Mouse (Mus musculus): ENCODE data around the gene Megf9. TPM values are rescaled to one million over a fixed set of nuclear protein-coding genes. Genes with fewer than 3 reads are reported as not detected.

The Megf9 gene
- total and polyA plus RNA-seq, 2 experiments from 2014 or later, result 35.4 to 64.9 TPM

GRCm38 (mm10) chr4:70528622-70529021 lies 6.2 kb downstream of the Megf9 start:
- ATAC-seq, result no peak
- no peak for DNase-seq
- Histone ChIP-seq H3K4me1 (ENCODE audit: insufficient read depth) (peaks cover 10% of the 10 kb centered on the region), H3K4me2 (ENCODE audit: low read depth) (no peak overlapping the region), H3K36me3 (ENCODE audit: insufficient read depth) (no peaks in the 10 kb centered on the region), H3K4me3 (ENCODE audit: low read depth, low read length) (no peak overlapping the region), H3K27ac (ENCODE audit: low read depth, low read length) (no peak overlapping the region), H3K9me3 (ENCODE audit: low read length) (no peaks in the 10 kb centered on the region), H3K9ac (no peak overlapping the region), H3K27me3 (ENCODE audit: insufficient read depth, low read length) (no peaks in the 10 kb centered on the region)
- WGBS, result 80% methylated on average over 3 of the region's 3 CpGs
- no peak for TF ChIP-seq CTCF (IDR thresholded peaks at IDR 0.05; ENCODE audit: low read depth)

- TF ChIP-seq CTCF (IDR thresholded peaks at IDR 0.05; ENCODE audit: low read depth), result no peak
- DNase-seq (no peak), ATAC-seq (no peak)
- Histone ChIP-seq H3K27me3 (ENCODE audit: insufficient read depth, low read length) (no peaks in the 10 kb centered on the region), H3K4me1 (ENCODE audit: insufficient read depth) (peaks cover 6% of the 10 kb centered on the region; the same call in 1 of the 2 replicates), H3K36me3 (ENCODE audit: insufficient read depth) (no peaks in the 10 kb centered on the region), H3K4me3 (ENCODE audit: low read depth, low read length) (no peak overlapping the region), H3K9ac (no peak overlapping the region), H3K9me3 (ENCODE audit: low read length) (no peaks in the 10 kb centered on the region), H3K4me2 (ENCODE audit: low read depth) (no peak overlapping the region), H3K27ac (ENCODE audit: low read depth, low read length) (no peak overlapping the region)
- 75% methylated on average over 2 of the region's 2 CpGs for WGBS
Measured at GRCm38 (mm10) chr4:70523346-70523745, 11.4 kb downstream of the Megf9 start.

- H3K27ac ChIP-seq (ENCODE audit: low read depth, low read length), result no peak overlapping the region
- H3K9me3 ChIP-seq (ENCODE audit: low read length), result no peaks in the 10 kb centered on the region
- DNase-seq, result no peak
- WGBS, result 77% methylated on average over 1 of the region's 1 CpGs
- H3K4me3 ChIP-seq (ENCODE audit: low read depth, low read length), result no peak overlapping the region
- no peak for TF ChIP-seq CTCF (IDR thresholded peaks at IDR 0.05; ENCODE audit: low read depth)
- peaks cover 11% of the 10 kb centered on the region for H3K4me1 ChIP-seq (ENCODE audit: insufficient read depth)
- H3K9ac ChIP-seq, result no peak overlapping the region
- no peaks in the 10 kb centered on the region for H3K36me3 ChIP-seq (ENCODE audit: insufficient read depth)
- H3K4me2 ChIP-seq (ENCODE audit: low read depth), result no peak overlapping the region
- peak; percentile 36 for ATAC-seq
- H3K27me3 ChIP-seq (ENCODE audit: insufficient read depth, low read length), result no peaks in the 10 kb centered on the region
Measured at GRCm38 (mm10) chr4:70521506-70522292, 13.1 kb downstream of the Megf9 start.

DNA sequence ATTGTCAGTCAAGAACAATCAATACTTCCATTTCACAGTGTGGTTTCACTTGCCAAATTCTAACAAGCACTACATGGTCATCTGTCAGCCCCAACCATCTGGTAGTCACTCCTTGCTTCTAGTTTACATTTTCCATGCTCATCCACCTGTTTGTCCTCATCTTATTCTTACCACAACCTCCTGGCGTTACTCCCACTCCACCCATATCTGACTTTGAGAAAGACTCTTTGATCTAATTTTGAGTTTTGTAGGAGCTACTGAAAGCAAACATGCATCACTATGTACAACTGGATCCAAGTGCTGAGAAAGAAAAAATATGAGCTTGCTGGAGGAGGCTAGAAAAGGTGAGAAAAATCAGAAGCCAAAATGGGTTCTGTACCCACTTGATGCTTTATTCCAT lies 17.1 kb downstream of the Megf9 start:
- H3K27ac ChIP-seq (ENCODE audit: low read depth, low read length), result no peak overlapping the region

GRCm38 (mm10) chr4:70516289-70516688 lies 18.5 kb downstream of the Megf9 start:
- no peak overlapping the region for H3K4me2 ChIP-seq (ENCODE audit: low read depth)
- DNase-seq (no peak), ATAC-seq (no peak)
- H3K9me3 ChIP-seq (ENCODE audit: low read length), result no peaks in the 10 kb centered on the region
- H3K27ac ChIP-seq (ENCODE audit: low read depth, low read length), result no peak overlapping the region
- no peak overlapping the region for H3K4me3 ChIP-seq (ENCODE audit: low read depth, low read length)
- no peak overlapping the region for H3K9ac ChIP-seq
- H3K27me3 ChIP-seq (ENCODE audit: insufficient read depth, low read length), result no peaks in the 10 kb centered on the region
- H3K36me3 ChIP-seq (ENCODE audit: insufficient read depth), result no peaks in the 10 kb centered on the region
- peaks cover 5% of the 10 kb centered on the region; the same call in 1 of the 2 replicates for H3K4me1 ChIP-seq (ENCODE audit: insufficient read depth)
- no peak for TF ChIP-seq CTCF (IDR thresholded peaks at IDR 0.05; ENCODE audit: low read depth)
- 89% methylated on average over 6 of the region's 6 CpGs for WGBS

More for the DNA sequence above, 17.1 kb downstream of the Megf9 start:
- no peak overlapping the region for H3K9ac ChIP-seq
- no peaks in the 10 kb centered on the region for H3K9me3 ChIP-seq (ENCODE audit: low read length)
- no peaks in the 10 kb centered on the region for H3K36me3 ChIP-seq (ENCODE audit: insufficient read depth)
- DNase-seq, result no peak
- peaks cover 11% of the 10 kb centered on the region for H3K4me1 ChIP-seq (ENCODE audit: insufficient read depth)
- no peak overlapping the region for H3K4me3 ChIP-seq (ENCODE audit: low read depth, low read length)
- WGBS, result 78% methylated on average over 1 of the region's 1 CpGs
- TF ChIP-seq CTCF (IDR thresholded peaks at IDR 0.05; ENCODE audit: low read depth), result no peak
- H3K27me3 ChIP-seq (ENCODE audit: insufficient read depth, low read length), result no peaks in the 10 kb centered on the region
- no peak for ATAC-seq
- H3K4me2 ChIP-seq (ENCODE audit: low read depth), result no peak overlapping the region

GRCm38 (mm10) chr4:70515514-70515913 lies 19.3 kb downstream of the Megf9 start:
- H3K4me2 ChIP-seq (ENCODE audit: low read depth), result no peak overlapping the region
- TF ChIP-seq CTCF (IDR thresholded peaks at IDR 0.05; ENCODE audit: low read depth), result no peak
- DNase-seq, result no peak

DNA sequence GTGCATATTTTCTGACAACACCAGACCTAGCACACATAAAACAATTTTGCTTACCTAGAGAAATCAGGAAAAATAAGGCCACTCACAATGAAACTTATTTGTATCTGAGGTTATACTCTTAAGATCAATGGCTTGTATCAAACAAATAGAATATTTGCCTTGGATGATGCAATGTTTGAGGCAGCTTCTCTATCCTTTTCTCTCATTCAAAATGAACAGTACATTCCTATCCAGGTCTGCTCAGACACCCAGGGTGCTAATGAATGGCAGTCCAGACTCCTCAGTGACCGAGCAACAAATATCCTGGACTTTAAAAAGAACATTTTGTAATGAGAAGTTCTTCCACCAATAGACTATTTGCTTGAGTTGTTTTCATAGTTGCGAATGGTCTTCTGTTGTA lies 24.8 kb downstream of the Megf9 start:
- Histone ChIP-seq H3K27me3 (ENCODE audit: insufficient read depth, low read length) (no peaks in the 10 kb centered on the region), H3K36me3 (ENCODE audit: insufficient read depth) (no peaks in the 10 kb centered on the region), H3K9me3 (ENCODE audit: low read length) (no peaks in the 10 kb centered on the region), H3K4me1 (ENCODE audit: insufficient read depth) (no peaks in the 10 kb centered on the region), H3K4me2 (ENCODE audit: low read depth) (no peak overlapping the region), H3K9ac (no peak overlapping the region), H3K4me3 (ENCODE audit: low read depth, low read length) (no peak overlapping the region), H3K27ac (ENCODE audit: low read depth, low read length) (no peak overlapping the region)
- no peak for TF ChIP-seq CTCF (IDR thresholded peaks at IDR 0.05; ENCODE audit: low read depth)
- 30% methylated on average over 2 of the region's 2 CpGs for WGBS
- DNase-seq (no peak), ATAC-seq (no peak)

More at GRCm38 (mm10) chr4:70515514-70515913, 19.3 kb downstream of the Megf9 start:
- Histone ChIP-seq H3K9ac (no peak overlapping the region), H3K4me1 (ENCODE audit: insufficient read depth) (peaks cover 5% of the 10 kb centered on the region; the same call in 1 of the 2 replicates), H3K27me3 (ENCODE audit: insufficient read depth, low read length) (no peaks in the 10 kb centered on the region), H3K9me3 (ENCODE audit: low read length) (no peaks in the 10 kb centered on the region), H3K36me3 (ENCODE audit: insufficient read depth) (no peaks in the 10 kb centered on the region), H3K27ac (ENCODE audit: low read depth, low read length) (no peak overlapping the region; the same call in 1 of the 2 replicates), H3K4me3 (ENCODE audit: low read depth, low read length) (no peak overlapping the region)
- no peak for ATAC-seq

Measured in forebrain, postnatal 0 days (tissue).